Mouse (Mus musculus) lung, postnatal 0 days (tissue): ENCODE measurements around the gene Ephb4. TPM values are rescaled to one million over a fixed set of nuclear protein-coding genes. Genes with fewer than 3 reads are reported as not detected.

Experiments
- ATAC-seq: fragments of 200-750 bp; cut with Nextera tagmentation; 2 replicates; pipeline ENCODE4 v1.8.0; 2017; ENCODE audit warnings: moderate library complexity
- DNase-seq: peaks from one replicate; pipeline ENCODE4 v3.0.0-alpha.2; 2016; ENCODE audit warnings: low spot score
- H3K27ac ChIP-seq: fragments of 300-500 bp; sonication (generic); 2 replicates; pipeline ENCODE4 v1.5.1; 2014; ENCODE audit warnings: antibody characterized with exemption, mild to moderate bottlenecking, low read length, mixed read lengths
- H3K27me3 ChIP-seq: fragments of 300-500 bp; sonication (generic); replicated peaks from 2 replicates; pipeline ENCODE4 v1.6.1; 2014; ENCODE audit warnings: low read length, mixed read lengths; ENCODE audit not compliant: insufficient read depth
- H3K36me3 ChIP-seq: fragments of 300-500 bp; sonication (generic); 2 replicates; pipeline ENCODE4 v1.6.1; 2014; ENCODE audit warnings: low read length, mixed read lengths; ENCODE audit not compliant: insufficient read depth
- H3K4me1 ChIP-seq: fragments of 300-500 bp; sonication (generic); 2 replicates; pipeline ENCODE4 v1.6.1; 2014; ENCODE audit warnings: antibody characterized with exemption, low read depth, low read length, mixed read lengths; ENCODE audit not compliant: insufficient read depth
- H3K4me2 ChIP-seq: fragments of 300-500 bp; sonication (generic); replicated peaks from 2 replicates; pipeline ENCODE4 v1.6.1; 2014; ENCODE audit warnings: low read depth, mild to moderate bottlenecking, low read length, moderate library complexity, mixed read lengths
- H3K4me3 ChIP-seq: fragments of 300-500 bp; sonication (generic); 2 replicates; pipeline ENCODE4 v1.5.1; 2014; ENCODE audit warnings: low read depth, low read length
- H3K9ac ChIP-seq: fragments of 300-500 bp; sonication (generic); replicated peaks from 2 replicates; pipeline ENCODE4 v1.6.1; 2014; ENCODE audit warnings: low read depth, mild to moderate bottlenecking
- H3K9me3 ChIP-seq: fragments of 300-500 bp; sonication (generic); 2 replicates; pipeline ENCODE4 v1.6.1; 2016; ENCODE audit warnings: low read length, mixed read lengths
- CTCF ChIP-seq: IDR thresholded peaks from 2 replicates; pipeline ENCODE4 v1.5.1; 2016; ENCODE audit warnings: antibody characterized with exemption, mild to moderate bottlenecking
- EP300 ChIP-seq: IDR thresholded peaks from 2 replicates; pipeline ENCODE4 v1.6.1; 2016; ENCODE audit warnings: antibody characterized with exemption, mild to moderate bottlenecking, control low read depth
- WGBS: fragments of 180-500 bp; shearing (Covaris S2); extraction: QIAGEN DNeasy Blood & Tissue Kit; methylation state at CpG from one replicate; pipeline ENCODE4 v1.1.7; 2014; 5-methylcytosine and 5-hydroxymethylcytosine counted together
- polyA plus RNA-seq: library from polyadenylated mRNA; unstranded; fragments of >200 nt; fragmentation: Nextera tagmentation; extraction: Ambion mirVana; gene quantifications from 2 replicates; pipeline ENCODE4 v1.2.1, GENCODE M21; 2015

Gene Ephb4
- polyA plus RNA-seq, 1 experiment from 2014 or later: 30.9 TPM

GRCm38 (mm10) chr5:137346388-137346787 is 3.5 kb upstream of the Ephb4 start:
- H3K4me2 ChIP-seq: 0 out of 2 replicates have a peak overlapping the region, but pooled peaks have one; percentile 3
- peak overlapping the region; percentile 66 for H3K27ac ChIP-seq
- H3K4me1 ChIP-seq: peaks cover 9% of the 10 kb centered on the region
- DNase-seq (no peak), ATAC-seq (no peak)
- H3K9me3 ChIP-seq: no peaks in the 10 kb centered on the region
- no peaks in the 10 kb centered on the region for H3K36me3 ChIP-seq
- WGBS: 47% methylated on average over 1 of the region's 1 CpGs
- H3K9ac ChIP-seq: no peak overlapping the region
- H3K4me3 ChIP-seq: no peak overlapping the region
- TF ChIP-seq CTCF (no peak), EP300 (no peak)
- H3K27me3 ChIP-seq: no peaks in the 10 kb centered on the region

- WGBS: 53% methylated on average over 4 of the region's 4 CpGs
- peak overlapping the region; percentile 66 for H3K27ac ChIP-seq
Measured at GRCm38 (mm10) chr5:137346983-137347382, 2.9 kb upstream of the Ephb4 start.

DNA sequence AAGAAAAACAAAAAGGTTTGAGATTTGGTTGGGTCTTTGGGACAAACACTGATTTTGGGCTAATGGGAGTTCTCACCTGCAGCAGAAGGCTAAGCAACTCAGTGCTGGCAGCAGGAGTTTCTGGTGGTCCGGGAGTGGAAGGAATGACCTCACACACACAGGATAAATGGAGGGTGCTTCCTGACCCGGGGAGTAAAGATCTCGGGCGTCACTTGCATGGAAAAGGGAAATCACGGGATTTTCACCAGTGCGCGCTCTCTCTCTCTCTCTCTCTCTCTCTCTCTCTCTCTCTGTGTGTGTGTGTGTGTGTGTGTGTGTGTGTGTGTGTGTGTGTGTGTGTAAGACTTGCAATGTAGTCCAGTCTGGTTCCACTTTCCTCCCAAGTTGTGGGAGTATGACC is 2.1 kb upstream of the Ephb4 start:
- Histone ChIP-seq H3K9me3 (no peaks in the 10 kb centered on the region), H3K4me2 (peak overlapping the region; percentile 74)

More at GRCm38 (mm10) chr5:137346983-137347382, 2.9 kb upstream of the Ephb4 start:
- H3K4me2 ChIP-seq: no peak overlapping the region
- H3K4me1 ChIP-seq: peaks cover 13% of the 10 kb centered on the region
- ATAC-seq (no peak), DNase-seq (no peak)
- no peak overlapping the region for H3K9ac ChIP-seq
- H3K4me3 ChIP-seq: no peak overlapping the region
- no peaks in the 10 kb centered on the region for H3K27me3 ChIP-seq
- H3K9me3 ChIP-seq: no peaks in the 10 kb centered on the region
- TF ChIP-seq CTCF (no peak), EP300 (no peak)
- H3K36me3 ChIP-seq: no peaks in the 10 kb centered on the region

DNA sequence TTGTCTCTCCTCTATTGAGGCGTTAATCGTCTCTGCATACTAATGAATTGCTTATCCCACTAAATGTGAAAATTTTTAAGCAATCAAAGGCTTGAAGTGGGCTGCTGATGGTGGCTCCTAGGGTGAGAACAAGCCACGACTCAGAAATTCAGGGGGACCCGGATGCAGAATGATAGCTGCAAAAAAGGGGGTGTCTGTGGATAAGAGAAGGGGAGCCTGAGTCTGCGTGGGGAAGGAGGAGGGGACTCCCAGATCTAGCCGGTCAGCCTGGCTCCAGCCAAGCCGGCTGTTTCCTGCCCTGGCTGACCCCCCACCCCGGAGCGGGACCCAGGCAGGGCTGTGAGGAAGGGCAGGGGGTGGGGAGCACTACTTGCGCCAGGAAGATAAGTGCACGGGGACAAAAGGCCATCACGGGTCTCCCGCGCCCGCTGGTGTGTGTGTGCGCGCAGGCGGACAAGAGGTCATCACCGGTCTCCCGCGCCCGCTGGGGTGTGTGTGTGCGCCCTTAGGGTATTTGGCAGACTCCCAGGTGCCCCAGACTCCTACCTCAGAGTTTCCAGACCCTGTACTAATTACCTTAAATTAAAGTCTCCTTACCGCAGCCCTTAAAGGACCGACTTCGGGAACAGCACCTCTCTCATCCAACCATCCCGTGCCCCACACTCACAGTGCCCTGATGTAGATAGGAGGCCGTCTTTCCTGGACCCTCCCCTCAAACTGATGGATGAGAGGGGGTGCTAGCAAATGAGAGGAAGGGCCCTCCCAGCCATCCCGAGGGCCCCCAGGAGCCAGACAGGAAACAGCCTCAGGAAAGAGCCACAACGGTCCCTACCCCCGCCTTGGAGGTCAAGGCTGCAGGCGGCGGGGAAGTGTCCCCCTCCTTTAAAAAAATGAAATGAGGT is 1.2 kb upstream of the Ephb4 start:
- H3K9me3 ChIP-seq: no peaks in the 10 kb centered on the region
- peak; percentile 69 for TF ChIP-seq EP300
- TF ChIP-seq CTCF: no peak
- no peaks in the 10 kb centered on the region for H3K36me3 ChIP-seq
- H3K4me1 ChIP-seq: peaks cover 13% of the 10 kb centered on the region
- 5% methylated on average over 31 of the region's 33 CpGs for WGBS
- H3K27me3 ChIP-seq: no peaks in the 10 kb centered on the region
- peak; percentile 83 for DNase-seq
- peak overlapping the region; percentile 93 for H3K27ac ChIP-seq
- peak overlapping the region; percentile 70 for H3K4me3 ChIP-seq
- peak; percentile 54 for ATAC-seq
- H3K9ac ChIP-seq: peak overlapping the region; percentile 36
- H3K4me2 ChIP-seq: peak overlapping the region; percentile 74

More for the DNA sequence above, 2.1 kb upstream of the Ephb4 start:
- Histone ChIP-seq H3K9ac (no peak overlapping the region), H3K36me3 (no peaks in the 10 kb centered on the region), H3K4me1 (peaks cover 13% of the 10 kb centered on the region), H3K27me3 (no peaks in the 10 kb centered on the region), H3K27ac (peak overlapping the region; percentile 93), H3K4me3 (no peak overlapping the region)
- 7% methylated on average over 5 of the region's 7 CpGs for WGBS
- ATAC-seq (no peak), DNase-seq (peak; percentile 56)
- TF ChIP-seq EP300: no peak
- TF ChIP-seq CTCF: no peak

DNA sequence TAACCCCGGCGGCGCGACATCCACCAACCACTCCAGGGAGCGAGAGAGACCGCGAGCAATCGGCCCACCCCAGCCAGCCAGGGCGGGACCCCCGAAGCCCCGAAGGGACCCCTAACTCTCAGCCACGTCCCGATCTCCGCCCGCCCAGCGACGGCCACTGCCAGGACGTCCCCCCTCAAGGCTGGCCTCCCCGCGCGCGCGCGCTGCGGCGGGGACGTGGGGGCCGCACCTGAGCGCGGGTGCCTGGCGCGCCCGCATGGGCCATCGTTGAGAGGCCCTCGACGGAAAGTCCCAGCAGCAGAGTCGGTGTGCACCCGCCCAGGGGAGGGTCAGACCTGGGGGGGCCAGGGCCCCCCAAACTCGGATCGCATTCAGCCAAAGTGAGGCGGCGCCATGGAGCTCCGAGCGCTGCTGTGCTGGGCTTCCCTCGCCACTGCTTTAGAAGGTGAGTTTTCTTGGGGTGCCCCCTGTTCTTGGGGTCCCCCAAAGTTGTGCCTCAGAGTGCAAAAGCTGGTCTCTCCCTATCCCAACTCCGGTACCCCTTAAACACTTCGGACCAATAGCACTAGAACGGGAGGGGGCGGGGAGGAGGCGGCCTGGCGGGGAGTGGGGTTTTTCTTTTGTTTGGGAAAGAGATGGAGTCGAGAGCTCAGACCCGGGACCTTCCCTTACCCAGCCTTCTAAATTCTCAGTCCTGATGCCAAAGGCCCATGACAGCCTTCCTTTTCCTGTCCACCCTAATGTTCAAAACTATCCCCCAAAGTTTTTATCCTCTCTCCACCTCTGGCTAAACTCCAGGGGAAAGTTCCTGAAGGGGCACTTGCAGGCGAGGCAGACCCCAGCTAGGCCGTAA is 522 bp downstream of the Ephb4 start:
- DNase-seq (no peak), ATAC-seq (peak; percentile 50)
- Histone ChIP-seq H3K4me1 (peaks cover 13% of the 10 kb centered on the region), H3K4me2 (peak overlapping the region; percentile 74), H3K27me3 (no peaks in the 10 kb centered on the region), H3K9ac (peak overlapping the region; percentile 89), H3K4me3 (peak overlapping the region; percentile 70), H3K27ac (peak overlapping the region; percentile 93), H3K9me3 (no peaks in the 10 kb centered on the region), H3K36me3 (no peaks in the 10 kb centered on the region)
- TF ChIP-seq EP300: no peak
- no peak; the same call in 1 of the 2 replicates for TF ChIP-seq CTCF
- under 1% methylated on average over 48 of the region's 55 CpGs for WGBS

GRCm38 (mm10) chr5:137351058-137351380 is 1.1 kb downstream of the Ephb4 start:
- H3K9ac ChIP-seq: peak overlapping the region; percentile 89
- H3K9me3 ChIP-seq: no peaks in the 10 kb centered on the region
- H3K4me3 ChIP-seq: peak overlapping the region; percentile 70
- H3K36me3 ChIP-seq: 0 out of 2 replicates have a peak, but pooled peaks cover 2% of the 10 kb centered on the region
- 8% methylated on average over 8 of the region's 8 CpGs for WGBS
- no peaks in the 10 kb centered on the region for H3K27me3 ChIP-seq
- H3K4me1 ChIP-seq: peaks cover 13% of the 10 kb centered on the region
- DNase-seq (no peak), ATAC-seq (no peak)
- H3K4me2 ChIP-seq: peak overlapping the region; percentile 74
- peak overlapping the region; percentile 93 for H3K27ac ChIP-seq
- no peak for TF ChIP-seq EP300
